Mouse (Mus musculus) cerebellum, adult 9-10 months (tissue): Measurements from ENCODE around the gene Gramd4.

ENCODE experiments used
- DNase-seq: peaks from one replicate; pipeline ENCODE4 v3.0.0; 2022

The Gramd4 gene

GRCm38 (mm10) chr15:86051878-86052478, 5.5 kb upstream of the Gramd4 start:
- no peak for DNase-seq

GRCm38 (mm10) chr15:86053890-86054536, 3.5 kb upstream of the Gramd4 start:
- DNase-seq, result peak; percentile 89

DNA sequence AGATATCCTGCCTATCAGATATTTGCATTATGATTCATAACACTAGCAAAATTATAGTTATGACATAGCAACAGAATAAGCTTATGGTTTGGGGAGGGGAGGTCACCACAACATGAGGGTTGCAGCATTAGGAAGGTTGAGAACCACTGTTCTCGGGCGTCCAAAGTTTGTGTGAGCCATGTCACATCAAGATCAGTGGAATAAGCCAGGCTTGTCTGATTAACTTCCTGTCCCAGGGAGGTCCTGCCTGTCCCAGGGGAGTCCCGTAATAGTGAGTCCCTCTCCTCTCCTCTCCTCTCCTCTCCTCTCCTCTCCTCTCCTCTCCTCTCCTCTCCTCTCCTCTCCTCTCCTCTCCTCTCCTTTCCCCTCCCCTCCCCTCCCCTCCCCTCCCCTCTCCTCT, 2.6 kb upstream of the Gramd4 start:
- peak; percentile 30 for DNase-seq

DNA sequence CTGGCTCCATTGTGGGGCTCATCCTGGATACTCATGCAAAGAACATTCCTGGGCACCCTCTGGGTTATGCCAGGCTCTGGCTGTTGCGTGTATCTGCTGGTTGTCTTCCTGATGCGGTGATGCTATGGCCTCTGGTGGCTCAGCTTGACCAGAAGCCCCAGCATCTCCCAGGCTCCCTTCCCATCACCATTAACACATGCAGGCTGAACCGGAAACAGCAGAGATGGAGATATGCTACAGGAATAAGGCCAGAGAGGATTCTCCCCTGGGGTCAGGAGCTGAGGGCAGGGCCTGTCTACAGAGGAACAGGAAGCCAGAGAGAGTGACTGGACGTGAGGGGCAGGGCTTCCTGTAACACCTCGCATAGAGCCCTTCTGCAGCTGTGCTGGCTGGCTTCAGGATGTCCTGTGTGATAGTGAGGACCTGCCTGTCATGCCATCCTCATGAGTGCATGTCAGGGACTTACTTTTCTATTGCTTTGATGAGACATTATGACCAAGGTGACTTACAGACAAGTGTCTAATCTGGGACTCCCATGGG, 1.2 kb upstream of the Gramd4 start:
- DNase-seq, result peak; percentile 57

DNA sequence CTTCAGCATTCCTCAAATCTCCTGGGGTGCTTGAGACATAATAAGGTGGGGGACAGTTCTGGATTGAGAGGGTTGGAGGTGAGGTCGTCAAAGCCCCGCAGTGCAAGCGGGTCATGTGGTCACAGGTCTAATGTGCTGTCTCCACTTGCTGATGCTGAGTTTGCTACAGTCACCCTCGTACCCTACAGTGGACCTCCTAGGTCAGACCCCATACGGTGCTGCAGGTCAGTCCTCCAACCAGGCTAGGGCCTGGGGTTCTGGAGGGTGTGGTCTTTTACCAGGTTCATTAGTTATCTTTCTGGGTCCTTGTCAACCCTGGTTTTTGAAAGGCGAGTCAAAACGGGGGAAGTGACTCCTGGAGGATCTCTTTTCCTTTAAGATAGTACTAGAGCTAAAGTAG, 413 bp downstream of the Gramd4 start:
- DNase-seq, result peak; percentile 74

- DNase-seq, result peak; percentile 92
Observed at GRCm38 (mm10) chr15:86058394-86058915, 960 bp downstream of the Gramd4 start.

DNA sequence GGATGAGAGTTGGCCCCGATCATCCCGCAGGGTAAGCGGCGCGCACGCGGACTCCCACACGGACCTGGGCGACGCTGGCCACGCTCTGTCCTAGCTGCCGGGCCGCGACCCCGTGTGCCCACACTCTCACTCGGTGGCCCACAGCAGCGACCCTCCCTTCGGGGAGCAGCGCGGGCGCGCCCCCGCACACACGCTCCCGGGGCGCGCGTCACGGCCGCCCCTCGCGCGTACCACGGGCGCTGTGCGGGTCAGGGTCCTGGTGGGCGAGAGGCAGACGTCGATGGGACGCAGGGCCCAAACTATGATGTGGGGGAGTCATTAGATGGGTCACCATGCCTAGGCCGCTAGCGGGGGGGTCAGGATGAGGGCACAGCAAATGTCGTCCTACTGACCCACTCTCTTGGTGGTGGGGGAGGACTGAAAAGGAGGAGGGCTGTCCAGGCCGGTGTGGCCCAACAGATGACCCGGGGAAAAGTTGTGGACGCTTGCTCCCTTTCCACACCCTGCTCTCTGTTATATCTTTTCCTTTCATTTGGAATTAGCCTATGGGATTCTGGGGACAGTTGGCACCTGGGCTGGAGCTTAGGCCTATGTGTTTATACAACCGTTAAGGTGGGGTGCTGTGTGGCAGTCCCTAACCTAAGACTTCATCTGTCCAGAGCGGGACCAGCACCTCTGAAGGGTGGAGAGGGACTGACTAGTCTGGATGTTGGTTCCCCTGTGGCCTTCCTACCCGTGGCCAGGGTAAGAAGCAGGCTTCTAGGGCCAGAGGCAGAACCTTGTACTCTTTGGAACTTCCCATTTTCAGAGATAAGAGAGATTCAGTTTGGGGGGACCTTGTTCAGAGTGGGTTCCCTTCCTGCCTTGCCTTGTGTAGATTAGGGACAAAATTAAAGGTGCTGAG, 1.7 kb downstream of the Gramd4 start:
- peak; percentile 78 for DNase-seq

DNA sequence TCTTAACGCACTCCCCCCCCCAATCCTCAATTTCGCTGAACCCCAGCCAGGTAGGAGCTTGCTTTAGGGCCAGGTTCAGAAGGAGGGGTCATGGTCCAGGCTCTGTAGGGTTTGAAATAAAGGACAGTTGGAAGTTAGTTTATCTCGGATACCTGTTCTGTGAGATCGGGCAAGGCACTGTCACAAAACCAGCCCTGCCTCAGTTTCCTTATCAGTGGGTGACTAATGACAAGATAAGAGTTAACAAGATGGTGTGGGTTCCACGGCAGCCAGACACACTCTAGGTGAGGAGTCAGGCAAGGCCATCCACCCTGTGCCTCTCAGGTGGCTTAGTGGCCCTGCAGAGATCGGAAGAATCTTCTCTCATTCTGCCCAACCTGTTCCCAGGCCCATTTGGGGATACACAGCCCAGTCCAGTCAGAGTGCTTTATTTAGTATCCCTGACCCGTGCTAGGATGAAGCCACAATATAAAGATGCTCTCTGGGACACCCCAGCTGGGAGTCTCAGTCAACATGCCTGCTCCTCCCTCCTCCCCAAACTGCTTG, 2.4 kb downstream of the Gramd4 start:
- no peak for DNase-seq

DNA sequence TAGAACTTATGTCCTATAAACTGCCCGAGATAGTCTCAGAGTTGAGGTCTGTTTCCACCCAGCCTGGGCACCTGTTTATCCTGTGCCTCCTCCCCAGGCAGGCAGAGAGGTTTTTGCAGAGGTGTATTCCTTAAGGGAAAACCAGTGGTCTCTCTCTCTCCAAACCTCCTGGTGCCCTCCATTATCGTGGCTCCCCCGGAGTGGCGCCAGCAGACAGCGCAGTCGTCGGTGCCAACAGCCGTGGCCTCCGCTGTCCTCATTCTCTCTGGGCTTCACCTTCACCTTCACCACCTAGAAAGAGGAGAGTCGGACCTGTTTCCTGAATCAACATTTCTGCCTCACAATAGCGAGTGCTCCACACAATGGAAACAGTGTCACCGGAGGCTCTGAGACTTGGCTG, 3.1 kb downstream of the Gramd4 start:
- DNase-seq, result no peak

DNA sequence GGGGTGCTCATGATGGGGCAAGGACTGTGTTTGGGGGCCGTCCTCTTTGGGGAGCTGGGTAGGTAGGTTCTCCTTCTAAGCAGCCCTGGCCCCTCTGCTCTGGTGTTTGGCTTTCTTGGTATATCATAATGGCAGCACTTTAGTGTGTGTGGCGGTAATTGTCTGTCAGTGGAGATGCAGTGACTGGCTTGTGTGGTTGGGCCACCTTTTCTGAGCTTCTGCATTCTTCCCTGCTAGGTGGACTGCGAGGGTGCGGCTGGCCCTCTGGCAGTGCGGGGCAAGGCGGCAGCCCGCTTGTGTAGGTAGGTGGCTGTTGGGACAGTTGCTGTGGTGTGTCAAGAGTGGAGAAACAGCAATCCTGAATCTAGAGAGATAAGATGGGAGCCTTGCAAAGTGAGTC, 3.7 kb downstream of the Gramd4 start:
- DNase-seq, result peak; percentile 25

DNA sequence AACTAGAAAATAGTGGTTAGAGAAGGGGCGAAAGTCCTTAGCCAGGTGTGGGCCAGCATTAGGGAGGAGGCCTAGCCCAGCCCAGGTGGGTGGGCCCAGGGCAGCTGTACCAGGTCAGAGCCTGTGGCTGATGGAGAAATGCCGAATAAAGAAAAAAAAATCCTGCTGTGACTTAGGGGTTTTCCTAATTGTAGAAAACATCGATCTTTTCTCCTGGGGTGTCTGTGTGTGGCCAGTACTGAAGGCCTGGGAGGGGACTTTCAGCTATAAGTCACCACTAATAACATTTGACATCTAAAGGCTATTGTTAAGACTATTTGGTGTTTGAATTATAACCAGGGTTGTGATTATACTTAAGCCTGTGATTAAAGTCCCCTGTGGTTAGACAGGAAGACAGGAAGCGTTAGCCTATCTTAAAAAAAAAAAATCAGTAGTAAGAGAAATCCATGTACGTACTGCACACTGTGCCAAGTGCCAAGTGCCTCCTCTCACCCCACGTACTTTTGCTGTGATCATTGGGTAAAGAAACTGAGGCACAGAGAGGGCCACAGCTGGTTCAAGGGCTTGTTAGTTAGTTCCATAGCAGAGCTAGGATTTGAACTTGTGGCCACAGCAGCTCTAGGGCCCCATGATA, 4.5 kb downstream of the Gramd4 start:
- DNase-seq, result peak; percentile 24

GRCm38 (mm10) chr15:86064191-86064849, 6.8 kb downstream of the Gramd4 start:
- no peak for DNase-seq

DNA sequence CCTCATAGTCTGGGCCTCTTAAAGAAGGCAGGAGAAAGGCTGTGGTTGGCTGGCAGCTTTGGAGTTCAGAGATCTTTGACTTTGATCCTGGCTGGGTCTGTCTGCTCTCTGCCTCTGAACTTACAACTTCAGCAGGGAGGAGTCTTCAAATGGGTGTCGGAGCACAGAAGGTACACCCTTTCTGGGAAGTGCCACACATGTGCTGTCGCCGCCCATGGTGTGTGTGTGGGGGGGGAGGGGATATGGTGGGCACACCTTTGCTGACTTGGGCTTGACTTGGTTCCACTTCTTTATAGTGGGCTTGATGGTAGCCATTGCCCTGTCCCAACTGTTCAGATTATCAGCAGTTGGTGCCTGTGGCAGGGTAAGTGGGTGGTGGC, 7.3 kb downstream of the Gramd4 start:
- no peak for DNase-seq

GRCm38 (mm10) chr15:86065367-86065766, 7.9 kb downstream of the Gramd4 start:
- no peak for DNase-seq

DNA sequence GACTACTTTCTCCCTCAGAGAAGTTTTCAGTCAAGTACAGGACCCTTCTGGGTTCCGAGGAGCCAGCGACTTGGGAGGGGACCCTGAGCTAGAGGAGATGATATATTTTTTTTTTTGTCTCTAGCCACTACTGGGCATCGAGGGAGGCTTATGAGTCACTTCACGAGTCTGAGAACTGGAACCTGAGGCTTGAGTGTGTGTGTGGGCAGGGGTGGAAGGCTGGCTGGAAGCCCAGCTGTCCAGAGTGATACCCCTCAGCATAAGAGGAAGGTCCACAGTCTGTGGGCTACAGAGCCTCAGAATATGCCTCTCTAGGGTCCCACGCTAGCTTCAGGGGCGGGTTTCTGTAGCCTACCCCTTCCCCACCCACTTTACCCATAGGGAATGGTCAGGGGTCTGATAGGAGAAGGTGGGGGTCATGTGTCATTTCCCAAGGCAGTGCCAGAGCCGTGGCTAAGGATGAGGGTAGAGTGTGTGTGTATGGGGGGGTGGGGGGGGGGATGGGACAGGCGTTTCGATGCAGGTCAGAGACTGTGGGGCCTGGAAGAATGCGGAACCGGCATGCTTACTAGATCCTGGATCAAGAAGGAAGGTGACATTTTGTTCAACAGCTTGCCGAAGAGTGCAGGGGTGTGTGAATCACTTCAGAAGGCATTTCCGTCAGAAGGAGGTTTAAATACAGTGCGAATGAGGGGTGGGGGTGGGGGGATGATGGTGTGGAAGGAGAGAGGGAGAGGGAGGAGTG, 9.5 kb downstream of the Gramd4 start:
- DNase-seq, result no peak

GRCm38 (mm10) chr15:86067581-86067910, 10.1 kb downstream of the Gramd4 start:
- DNase-seq, result no peak

- no peak for DNase-seq
Observed at GRCm38 (mm10) chr15:86067941-86068495, 10.5 kb downstream of the Gramd4 start.

GRCm38 (mm10) chr15:86069011-86069791, 11.7 kb downstream of the Gramd4 start:
- no peak for DNase-seq

GRCm38 (mm10) chr15:86070368-86070767, 12.9 kb downstream of the Gramd4 start:
- no peak for DNase-seq

- no peak for DNase-seq
Observed at GRCm38 (mm10) chr15:86071166-86071565, 13.7 kb downstream of the Gramd4 start.
